Mouse (Mus musculus) myocyte (in vitro differentiated cells): ENCODE results near the gene Fam222a. TPM values are rescaled to one million over a fixed set of nuclear protein-coding genes. Genes with fewer than 3 reads are reported as not detected.

Source experiments
- H3K27me3 ChIP-seq: one replicate; pipeline ENCODE4 v1.6.1; 2011; ENCODE audit not compliant: control insufficient read depth, insufficient read depth, insufficient read length
- H3K36me3 ChIP-seq: one replicate; pipeline ENCODE4 v1.6.1; 2011; ENCODE audit not compliant: control insufficient read depth, insufficient read depth
- H3K4me2 ChIP-seq: one replicate; pipeline ENCODE4 v1.6.1; 2011; ENCODE audit warnings: low read depth, control low read depth
- H3K4me3 ChIP-seq: one replicate; pipeline ENCODE4 v1.5.1; 2011; ENCODE audit warnings: mild to moderate bottlenecking, control low read depth, moderate library complexity
- H3K79me2 ChIP-seq: one replicate; pipeline ENCODE4 v1.6.1; 2011; ENCODE audit not compliant: control insufficient read depth, insufficient read depth
- H3ac ChIP-seq: one replicate; pipeline ENCODE4 v1.6.1; 2011; ENCODE audit not compliant: control insufficient read depth, insufficient read length
- CEBPB ChIP-seq: IDR thresholded peaks from 2 replicates; pipeline ENCODE4 v1.6.1; 2011; ENCODE audit warnings: mild to moderate bottlenecking, moderate library complexity; ENCODE audit not compliant: poor library complexity, insufficient read depth, severe bottlenecking
- E2F4 ChIP-seq: IDR thresholded peaks from one replicate; pipeline ENCODE4 v1.6.1; 2011; ENCODE audit warnings: mild to moderate bottlenecking, control low read depth, moderate library complexity; ENCODE audit not compliant: insufficient read depth
- MAX ChIP-seq: IDR thresholded peaks from one replicate; pipeline ENCODE4 v1.6.1; 2011; ENCODE audit warnings: low read depth, mild to moderate bottlenecking, control low read depth
- MYOD1 ChIP-seq, 3 experiments: IDR thresholded peaks; one replicate each; pipeline ENCODE4 v1.6.1; 2011; ENCODE audit warnings: control low read depth in 2 of 3, low read depth in 2 of 3, mild to moderate bottlenecking in 2 of 3, moderate library complexity in 1 of 3; ENCODE audit not compliant: insufficient read length in 2 of 3, control insufficient read depth in 1 of 3
- MYOG ChIP-seq, 3 experiments: IDR thresholded peaks; one replicate each; pipeline ENCODE4 v1.6.1; 2011; ENCODE audit warnings: control low read depth in 2 of 3, low read depth in 2 of 3, mild to moderate bottlenecking in 2 of 3; ENCODE audit not compliant: insufficient read length in 2 of 3, control insufficient read depth in 1 of 3, insufficient read depth in 1 of 3
- POLR2A ChIP-seq: IDR thresholded peaks from one replicate; pipeline ENCODE4 v1.6.1; 2011; ENCODE audit warnings: low read depth, mild to moderate bottlenecking, control low read depth, moderate library complexity; ENCODE audit not compliant: insufficient read length
- POLR2AphosphoS2 ChIP-seq: IDR thresholded peaks from one replicate; pipeline ENCODE4 v1.6.1; 2011; ENCODE audit warnings: low read depth, control low read depth; ENCODE audit not compliant: insufficient read length
- REST ChIP-seq: IDR thresholded peaks from one replicate; pipeline ENCODE4 v1.6.1; 2011; ENCODE audit warnings: mild to moderate bottlenecking, control low read depth, moderate library complexity; ENCODE audit not compliant: insufficient read depth, insufficient read length
- SRF ChIP-seq: IDR thresholded peaks from one replicate; pipeline ENCODE4 v1.6.1; 2011; ENCODE audit warnings: low read depth; ENCODE audit not compliant: control insufficient read depth, insufficient read length
- TCF12 ChIP-seq: IDR thresholded peaks from one replicate; pipeline ENCODE4 v1.6.1; 2011; ENCODE audit warnings: mild to moderate bottlenecking, control low read depth; ENCODE audit not compliant: poor library complexity, insufficient read depth, severe bottlenecking
- TCF3 ChIP-seq: IDR thresholded peaks from one replicate; pipeline ENCODE4 v1.6.1; 2011; ENCODE audit warnings: low read depth, control low read depth; ENCODE audit not compliant: insufficient read length
- USF1 ChIP-seq: IDR thresholded peaks from one replicate; pipeline ENCODE4 v1.6.1; 2011; ENCODE audit warnings: low read depth, mild to moderate bottlenecking, control low read depth, moderate library complexity
- polyA plus RNA-seq: library from polyadenylated mRNA; unstranded; fragments of >200 nt; fragmentation: generic; extraction: Trizol; gene quantifications from one replicate; pipeline ENCODE4 v1.2.1, GENCODE M21; 2012; ENCODE audit warnings: missing spikeins

Fam222a gene
- polyA plus RNA-seq, 1 experiment, result 0.02 TPM

- TF ChIP-seq USF1 (no peak), POLR2A (no peak), REST (no peak), POLR2AphosphoS2 (no peak), E2F4 (no peak), MAX (no peak), CEBPB (no peak), TCF3 (no peak), MYOG (IDR thresholded peaks at IDR 0.05; ENCODE audit: control insufficient read depth in 1 of 3, insufficient read depth in 1 of 3, insufficient read length in 2 of 3, low read depth in 2 of 3) (no peak), TCF12 (no peak), SRF (no peak), MYOD1 (IDR thresholded peaks at IDR 0.05; ENCODE audit: control insufficient read depth in 1 of 3, insufficient read length in 2 of 3, low read depth in 2 of 3) (no peak)
- Histone ChIP-seq H3K4me3 (no peak overlapping the region), H3K36me3 (no peaks in the 10 kb centered on the region), H3ac (no peak overlapping the region), H3K27me3 (peaks cover 76% of the 10 kb centered on the region), H3K79me2 (no peaks in the 10 kb centered on the region), H3K4me2 (no peak overlapping the region)
These were observed 29.4 kb downstream of the Fam222a start for GRCm38 (mm10) chr5:114597222-114597621.

- no peak overlapping the region for H3K4me3 ChIP-seq
- no peaks in the 10 kb centered on the region for H3K36me3 ChIP-seq
- no peak overlapping the region for H3ac ChIP-seq
- H3K79me2 ChIP-seq, result no peaks in the 10 kb centered on the region
- TF ChIP-seq USF1 (no peak), MAX (no peak), MYOG (IDR thresholded peaks at IDR 0.05; ENCODE audit: control insufficient read depth in 1 of 3, insufficient read depth in 1 of 3, insufficient read length in 2 of 3, low read depth in 2 of 3) (no peak), MYOD1 (IDR thresholded peaks at IDR 0.05; ENCODE audit: control insufficient read depth in 1 of 3, insufficient read length in 2 of 3, low read depth in 2 of 3) (no peak), E2F4 (no peak), POLR2A (no peak), REST (no peak), POLR2AphosphoS2 (no peak), SRF (no peak)
- H3K4me2 ChIP-seq, result no peak overlapping the region
- peaks cover 76% of the 10 kb centered on the region for H3K27me3 ChIP-seq
These were observed 29.8 kb downstream of the Fam222a start for GRCm38 (mm10) chr5:114597652-114598051.

- Histone ChIP-seq H3K4me2 (no peak overlapping the region), H3ac (no peak overlapping the region), H3K79me2 (no peaks in the 10 kb centered on the region), H3K36me3 (no peaks in the 10 kb centered on the region), H3K27me3 (peaks cover 65% of the 10 kb centered on the region), H3K4me3 (no peak overlapping the region)
- TF ChIP-seq CEBPB (no peak), POLR2AphosphoS2 (no peak), POLR2A (no peak), USF1 (no peak), E2F4 (no peak), TCF12 (no peak), REST (no peak), SRF (no peak), MAX (no peak), MYOD1 (IDR thresholded peaks at IDR 0.05; ENCODE audit: control insufficient read depth in 1 of 3, insufficient read length in 2 of 3, low read depth in 2 of 3) (no peak), MYOG (IDR thresholded peaks at IDR 0.05; ENCODE audit: control insufficient read depth in 1 of 3, insufficient read depth in 1 of 3, insufficient read length in 2 of 3, low read depth in 2 of 3) (no peak), TCF3 (no peak)
These were observed 34.2 kb downstream of the Fam222a start for GRCm38 (mm10) chr5:114602012-114602411.

GRCm38 (mm10) chr5:114603975-114604374 is 36.2 kb downstream of the Fam222a start:
- no peaks in the 10 kb centered on the region for H3K36me3 ChIP-seq
- TF ChIP-seq E2F4, result no peak
- no peak for TF ChIP-seq MAX
- TF ChIP-seq REST, result no peak
- TF ChIP-seq MYOD1 (IDR thresholded peaks at IDR 0.05; ENCODE audit: control insufficient read depth in 1 of 3, insufficient read length in 2 of 3, low read depth in 2 of 3), result no peak
- no peak for TF ChIP-seq POLR2A
- no peak for TF ChIP-seq SRF
- no peak for TF ChIP-seq USF1
- no peak for TF ChIP-seq MYOG (IDR thresholded peaks at IDR 0.05; ENCODE audit: control insufficient read depth in 1 of 3, insufficient read depth in 1 of 3, insufficient read length in 2 of 3, low read depth in 2 of 3)
- no peak for TF ChIP-seq TCF12
- TF ChIP-seq CEBPB, result no peak
- no peak for TF ChIP-seq TCF3
- peaks cover 64% of the 10 kb centered on the region for H3K27me3 ChIP-seq
- H3K4me2 ChIP-seq, result no peak overlapping the region
- H3ac ChIP-seq, result no peak overlapping the region
- no peaks in the 10 kb centered on the region for H3K79me2 ChIP-seq
- no peak overlapping the region for H3K4me3 ChIP-seq
